Mouse (Mus musculus) liver, adult 2 months (tissue): ENCODE results near the gene Sim1.

Experiments
- CTCF ChIP-seq: fragments of 200-500 bp; IDR thresholded peaks from 2 replicates; pipeline ENCODE4 v1.5.1; 2011; ENCODE audit warnings: low read depth, low read length, control low read depth
- POLR2A ChIP-seq: fragments of 200-500 bp; IDR thresholded peaks from 2 replicates; pipeline ENCODE4 v1.6.1; 2011; ENCODE audit warnings: low read length, control low read depth; ENCODE audit not compliant: insufficient read depth; ENCODE audit errors: extremely low read depth

- TF ChIP-seq CTCF (no peak), POLR2A (no peak)
Measured at GRCm38 (mm10) chr10:50894170-50894991, at the start of gene Sim1.
